Mouse (Mus musculus) liver, embryonic 13.5 days (tissue): ENCODE measurements around the gene Cbx2. TPM values are rescaled to one million over a fixed set of nuclear protein-coding genes. Genes with fewer than 3 reads are reported as not detected.
A peak's percentile ranks its signal among the peaks of the same experiment; 100 is the strongest.

Experiments
- ATAC-seq: fragments of 200-750 bp; cut with Nextera tagmentation; 2 replicates; pipeline ENCODE4 v1.8.0; 2017; ENCODE audit warnings: low read depth, mild to moderate bottlenecking, moderate number of reproducible peaks, moderate library complexity
- DNase-seq: peaks from one replicate; pipeline ENCODE4 v3.0.0; 2022
- H3K27ac ChIP-seq: fragments of 300-500 bp; sonication (generic); 2 replicates; pipeline ENCODE4 v1.5.1; 2015; ENCODE audit warnings: moderate library complexity, mild to moderate bottlenecking, inconsistent platforms
- H3K27me3 ChIP-seq: fragments of 300-500 bp; sonication (generic); 2 replicates; pipeline ENCODE4 v1.6.1; 2015; ENCODE audit warnings: mild to moderate bottlenecking, inconsistent platforms
- H3K36me3 ChIP-seq: fragments of 300-500 bp; sonication (generic); 2 replicates; pipeline ENCODE4 v1.6.1; 2015; ENCODE audit warnings: mild to moderate bottlenecking, inconsistent platforms
- H3K4me1 ChIP-seq: fragments of 300-500 bp; sonication (generic); replicated peaks from 2 replicates; pipeline ENCODE4 v1.6.1; 2015; ENCODE audit warnings: inconsistent platforms
- H3K4me2 ChIP-seq: fragments of 300-500 bp; sonication (generic); 2 replicates; pipeline ENCODE4 v1.6.1; 2015; ENCODE audit warnings: inconsistent platforms, mild to moderate bottlenecking, moderate library complexity
- H3K4me3 ChIP-seq: fragments of 300-500 bp; sonication (generic); replicated peaks from 2 replicates; pipeline ENCODE4 v1.5.1; 2015; ENCODE audit warnings: mild to moderate bottlenecking, inconsistent platforms
- H3K9ac ChIP-seq: fragments of 300-500 bp; sonication (generic); 2 replicates; pipeline ENCODE4 v1.6.1; 2015; ENCODE audit warnings: mild to moderate bottlenecking, inconsistent platforms
- H3K9me3 ChIP-seq: fragments of 300-500 bp; sonication (generic); replicated peaks from 2 replicates; pipeline ENCODE4 v1.6.1; 2016; ENCODE audit warnings: inconsistent platforms
- WGBS: fragments of 180-500 bp; shearing (Covaris S2); methylation state at CpG from one replicate; pipeline ENCODE4 v1.1.7; 2015; ENCODE audit not compliant: insufficient replicate concordance; 5-methylcytosine and 5-hydroxymethylcytosine counted together
- polyA plus RNA-seq: library from polyadenylated mRNA; unstranded; fragments of >200 nt; fragmentation: Nextera tagmentation; extraction: Ambion mirVana; gene quantifications from 2 replicates; pipeline ENCODE4 v1.2.1, GENCODE M21; 2015

Cbx2 gene
- polyA plus RNA-seq, 1 experiment from 2014 or later: 3.8 TPM

DNA sequence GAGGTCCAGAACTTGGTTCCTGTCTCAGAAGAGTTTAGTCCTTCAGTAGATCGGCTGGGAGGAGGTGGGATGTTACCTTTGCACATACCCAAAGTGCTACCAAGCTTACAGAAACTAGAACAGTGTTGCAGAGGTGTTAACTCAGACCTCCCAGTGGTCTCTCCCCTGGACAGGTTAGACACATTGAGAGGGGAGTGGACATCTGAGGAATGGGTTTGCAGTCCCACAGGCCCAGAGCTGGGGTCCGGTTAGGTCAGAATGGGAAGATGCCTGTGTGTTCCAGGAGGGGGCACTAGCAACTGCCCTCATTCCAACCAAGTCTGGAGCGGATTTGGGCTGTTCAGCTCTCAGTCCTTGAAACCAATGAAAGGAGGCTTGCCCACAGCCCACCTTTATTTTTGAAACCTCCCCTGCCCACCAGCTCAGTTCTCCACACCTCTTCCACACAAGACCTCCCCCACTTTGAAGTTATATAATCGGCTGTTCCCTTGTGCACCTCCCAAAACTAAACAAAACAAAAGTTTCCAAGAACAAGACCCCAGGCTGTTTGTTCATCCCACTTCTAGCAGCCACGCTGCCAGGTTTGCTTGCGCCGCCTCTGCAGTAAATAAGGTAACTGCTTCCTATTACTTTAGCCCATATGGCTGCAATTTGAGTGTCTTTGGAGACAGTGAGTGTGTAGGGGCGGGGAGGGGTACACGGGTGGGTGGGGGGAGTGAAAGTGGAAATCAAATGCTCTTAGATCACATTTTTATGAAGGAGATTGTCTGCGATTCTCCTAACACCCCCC is 21.2 kb downstream of the Cbx2 start:
- ATAC-seq (no peak), DNase-seq (no peak)
- no peak overlapping the region for H3K9ac ChIP-seq
- H3K27me3 ChIP-seq: peaks cover 100% of the 10 kb centered on the region
- no peak overlapping the region for H3K4me3 ChIP-seq
- H3K27ac ChIP-seq: no peak overlapping the region
- peaks cover 52% of the 10 kb centered on the region for H3K4me1 ChIP-seq
- 4% methylated on average over 10 of the region's 10 CpGs for WGBS
- H3K36me3 ChIP-seq: peaks cover 1% of the 10 kb centered on the region
- no peaks in the 10 kb centered on the region for H3K9me3 ChIP-seq
- peak overlapping the region; percentile 21; the same call in 1 of the 2 replicates for H3K4me2 ChIP-seq

DNA sequence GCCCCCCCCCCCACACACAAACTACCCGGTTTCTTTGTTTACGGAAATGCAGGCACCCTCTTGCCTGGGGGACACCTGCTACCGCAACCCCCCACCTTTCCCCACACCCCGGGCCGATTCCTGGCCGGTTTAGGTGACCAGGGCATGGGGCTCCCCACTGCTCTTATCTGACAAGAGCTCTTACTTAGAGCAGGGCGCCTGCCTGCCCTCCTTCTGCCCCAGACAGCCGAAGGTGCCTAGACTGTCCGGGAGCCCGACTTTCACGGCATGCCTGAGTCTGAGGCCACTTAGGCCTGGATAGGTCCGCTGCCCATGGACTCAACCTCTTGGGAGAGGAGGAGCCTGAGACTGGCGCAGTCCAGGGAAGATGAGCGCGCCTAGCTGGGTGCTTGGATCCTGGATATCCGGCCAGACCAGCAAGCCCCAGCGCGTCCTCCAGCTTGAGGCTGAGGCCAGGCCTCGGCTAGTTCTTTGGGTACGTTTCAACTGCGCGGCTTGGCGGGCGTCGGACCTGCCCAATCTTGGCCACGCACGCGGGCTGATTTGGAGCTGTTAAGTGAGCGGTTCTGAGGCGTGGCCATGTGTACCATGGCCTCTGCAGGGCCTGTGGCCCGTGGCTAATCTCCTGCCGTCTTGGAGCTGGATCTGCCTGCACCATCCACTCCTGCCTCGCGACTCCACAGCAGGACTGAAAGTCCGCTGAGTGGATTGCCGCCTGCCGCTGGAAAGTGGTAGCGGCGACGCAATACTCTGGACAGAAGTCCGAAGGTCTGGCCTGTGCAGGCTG is 22.0 kb downstream of the Cbx2 start:
- peaks cover 45% of the 10 kb centered on the region for H3K4me1 ChIP-seq
- ATAC-seq (no peak), DNase-seq (no peak)
- no peaks in the 10 kb centered on the region for H3K9me3 ChIP-seq
- H3K4me3 ChIP-seq: no peak overlapping the region
- H3K27me3 ChIP-seq: peaks cover 100% of the 10 kb centered on the region
- H3K4me2 ChIP-seq: peak overlapping the region; percentile 21
- no peak overlapping the region; the same call in 1 of the 2 replicates for H3K27ac ChIP-seq
- H3K36me3 ChIP-seq: no peaks in the 10 kb centered on the region
- H3K9ac ChIP-seq: no peak overlapping the region
- WGBS: 4% methylated on average over 41 of the region's 41 CpGs

GRCm38 (mm10) chr11:119046601-119047245 is 24.0 kb downstream of the Cbx2 start:
- H3K27me3 ChIP-seq: peaks cover 100% of the 10 kb centered on the region
- WGBS: 2% methylated on average over 39 of the region's 39 CpGs
- H3K4me1 ChIP-seq: peaks cover 28% of the 10 kb centered on the region
- 0 out of 2 replicates have a peak, but pooled peaks have one; percentile 7 for ATAC-seq
- H3K9ac ChIP-seq: no peak overlapping the region
- H3K4me2 ChIP-seq: peak overlapping the region; percentile 33
- H3K27ac ChIP-seq: no peak overlapping the region
- no peak for DNase-seq
- no peaks in the 10 kb centered on the region for H3K9me3 ChIP-seq
- H3K36me3 ChIP-seq: no peaks in the 10 kb centered on the region
- no peak overlapping the region; the same call in 1 of the 2 replicates for H3K4me3 ChIP-seq

DNA sequence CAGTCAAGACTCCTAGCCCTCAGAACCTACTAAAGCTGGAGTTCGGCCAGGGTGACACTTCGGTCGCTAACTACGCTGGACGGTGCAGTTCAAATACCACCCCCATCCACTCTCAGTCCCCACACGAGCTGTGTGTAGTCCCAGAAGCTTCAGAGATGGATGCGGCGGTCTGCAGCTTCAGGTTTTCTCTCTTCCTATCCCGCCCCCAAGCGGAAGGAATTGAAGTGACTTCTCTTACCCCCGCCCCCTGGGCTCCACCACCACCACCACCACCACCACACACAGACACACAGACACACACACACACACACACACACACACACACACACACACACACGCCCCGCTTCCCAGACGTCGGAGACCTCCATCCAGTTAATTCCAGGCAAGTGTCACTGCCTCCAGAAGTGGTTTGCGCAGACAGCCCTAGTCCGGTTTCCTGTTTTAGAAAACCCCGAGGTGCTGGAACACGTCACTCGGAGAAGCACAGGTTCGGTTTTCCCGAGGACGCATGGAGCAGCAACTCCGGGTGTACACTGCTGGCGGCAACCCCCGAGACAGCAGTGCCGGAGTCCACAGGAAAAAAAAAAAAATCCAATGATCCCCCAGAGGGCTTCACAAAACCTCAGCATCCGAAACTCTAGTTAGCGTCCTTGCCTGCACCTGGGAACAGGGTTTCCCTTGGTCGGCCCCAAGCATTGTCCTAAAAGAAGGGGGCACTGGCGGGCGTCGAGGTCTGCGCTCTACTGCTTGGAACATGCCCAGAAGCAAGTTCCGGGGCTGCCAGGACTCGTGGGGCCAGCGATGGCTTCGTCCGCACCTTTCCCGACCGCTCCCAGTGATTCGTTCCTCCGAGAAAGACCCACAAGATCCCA is 24.7 kb downstream of the Cbx2 start:
- Histone ChIP-seq H3K4me1 (peaks cover 23% of the 10 kb centered on the region), H3K4me2 (peak overlapping the region; percentile 33; the same call in 1 of the 2 replicates)
- ATAC-seq: no peak

GRCm38 (mm10) chr11:119048133-119048510 is 25.4 kb downstream of the Cbx2 start:
- Histone ChIP-seq H3K36me3 (no peaks in the 10 kb centered on the region), H3K9me3 (no peaks in the 10 kb centered on the region), H3K4me2 (0 out of 2 replicates have a peak overlapping the region, but pooled peaks have one; percentile 6), H3K27ac (no peak overlapping the region), H3K4me1 (peaks cover 28% of the 10 kb centered on the region), H3K27me3 (peaks cover 100% of the 10 kb centered on the region), H3K9ac (no peak overlapping the region), H3K4me3 (no peak overlapping the region)
- ATAC-seq (no peak), DNase-seq (no peak)
- 2% methylated on average over 13 of the region's 13 CpGs for WGBS

More for the DNA sequence above, 24.7 kb downstream of the Cbx2 start:
- no peaks in the 10 kb centered on the region for H3K9me3 ChIP-seq
- WGBS: 2% methylated on average over 43 of the region's 43 CpGs
- H3K36me3 ChIP-seq: no peaks in the 10 kb centered on the region
- peaks cover 100% of the 10 kb centered on the region for H3K27me3 ChIP-seq
- no peak overlapping the region for H3K9ac ChIP-seq
- H3K27ac ChIP-seq: no peak overlapping the region
- no peak overlapping the region for H3K4me3 ChIP-seq
- DNase-seq: no peak

- H3K9ac ChIP-seq: no peak overlapping the region
- H3K4me1 ChIP-seq: peaks cover 31% of the 10 kb centered on the region
- WGBS: 0% methylated on average over 2 of the region's 2 CpGs
- no peak overlapping the region for H3K4me3 ChIP-seq
- DNase-seq: no peak
- H3K27ac ChIP-seq: no peak overlapping the region
- no peaks in the 10 kb centered on the region for H3K36me3 ChIP-seq
- no peak overlapping the region for H3K4me2 ChIP-seq
- no peak for ATAC-seq
- no peaks in the 10 kb centered on the region for H3K9me3 ChIP-seq
- peaks cover 100% of the 10 kb centered on the region for H3K27me3 ChIP-seq
Observed at GRCm38 (mm10) chr11:119050361-119050760, 27.6 kb downstream of the Cbx2 start.

GRCm38 (mm10) chr11:119051426-119051825 is 28.7 kb downstream of the Cbx2 start:
- DNase-seq: no peak
- H3K4me1 ChIP-seq: peaks cover 33% of the 10 kb centered on the region

GRCm38 (mm10) chr11:119051927-119052660 is 29.3 kb downstream of the Cbx2 start:
- H3K27me3 ChIP-seq: peaks cover 100% of the 10 kb centered on the region
- WGBS: 4% methylated on average over 15 of the region's 15 CpGs
- ATAC-seq: no peak

More at GRCm38 (mm10) chr11:119051426-119051825, 28.7 kb downstream of the Cbx2 start:
- Histone ChIP-seq H3K4me3 (no peak overlapping the region), H3K9ac (no peak overlapping the region), H3K4me2 (no peak overlapping the region), H3K36me3 (no peaks in the 10 kb centered on the region), H3K27ac (no peak overlapping the region), H3K9me3 (no peaks in the 10 kb centered on the region), H3K27me3 (peaks cover 100% of the 10 kb centered on the region)
- no peak for ATAC-seq

GRCm38 (mm10) chr11:119052661-119053256 is 30.0 kb downstream of the Cbx2 start:
- DNase-seq: no peak
- peak overlapping the region; percentile 22; the same call in 1 of the 2 replicates for H3K4me3 ChIP-seq
- peaks cover 100% of the 10 kb centered on the region for H3K27me3 ChIP-seq
- peak overlapping the region; percentile 55 for H3K4me2 ChIP-seq
- H3K9me3 ChIP-seq: no peaks in the 10 kb centered on the region
- H3K4me1 ChIP-seq: peaks cover 39% of the 10 kb centered on the region
- H3K27ac ChIP-seq: no peak overlapping the region
- 4% methylated on average over 13 of the region's 13 CpGs for WGBS
- peak; percentile 37; the same call in 1 of the 2 replicates for ATAC-seq
- H3K36me3 ChIP-seq: no peaks in the 10 kb centered on the region
- H3K9ac ChIP-seq: no peak overlapping the region

More at GRCm38 (mm10) chr11:119051927-119052660, 29.3 kb downstream of the Cbx2 start:
- Histone ChIP-seq H3K36me3 (no peaks in the 10 kb centered on the region), H3K4me2 (no peak overlapping the region), H3K4me1 (peaks cover 33% of the 10 kb centered on the region), H3K9me3 (no peaks in the 10 kb centered on the region), H3K4me3 (no peak overlapping the region), H3K9ac (no peak overlapping the region), H3K27ac (no peak overlapping the region)
- DNase-seq: no peak

- H3K4me1 ChIP-seq: peaks cover 44% of the 10 kb centered on the region
- ATAC-seq (peak; percentile 79), DNase-seq (peak; percentile 46)
- peak overlapping the region; percentile 22 for H3K4me3 ChIP-seq
- no peaks in the 10 kb centered on the region for H3K36me3 ChIP-seq
- H3K27me3 ChIP-seq: peaks cover 100% of the 10 kb centered on the region
- WGBS: 0% methylated on average over 41 of the region's 42 CpGs
- no peaks in the 10 kb centered on the region for H3K9me3 ChIP-seq
- no peak overlapping the region for H3K27ac ChIP-seq
- H3K9ac ChIP-seq: no peak overlapping the region
- peak overlapping the region; percentile 55 for H3K4me2 ChIP-seq
Observed at GRCm38 (mm10) chr11:119053257-119053670, 30.5 kb downstream of the Cbx2 start.
